Mouse (Mus musculus) megakaryocyte progenitor cell, adult 5-6 weeks (primary cell): ENCODE measurements around the gene Sox8. TPM values are rescaled to one million over a fixed set of nuclear protein-coding genes. Genes with fewer than 3 reads are reported as not detected.

Experiments used
- ATAC-seq: replicated peaks from 2 replicates; pipeline ENCODE4 v1.8.0; 2016; ENCODE audit warnings: mild to moderate bottlenecking, moderate TSS enrichment, inconsistent platforms; ENCODE audit not compliant: poor library complexity
- total RNA-seq, 2 experiments: library from RNA; stranded (forward) in 1 of 2; stranded (reverse) in 1 of 2; fragments of 157-497, 149-512 nt in 1 of 2; fragments of 200-1000 nt in 1 of 2; gene quantifications; 2 replicates each; pipeline versions ENCODE4 v1.2.3 to v1.2.4; 2015 to 2017

The Sox8 gene
- total RNA-seq, 2 experiments from 2014 or later: not detected

DNA sequence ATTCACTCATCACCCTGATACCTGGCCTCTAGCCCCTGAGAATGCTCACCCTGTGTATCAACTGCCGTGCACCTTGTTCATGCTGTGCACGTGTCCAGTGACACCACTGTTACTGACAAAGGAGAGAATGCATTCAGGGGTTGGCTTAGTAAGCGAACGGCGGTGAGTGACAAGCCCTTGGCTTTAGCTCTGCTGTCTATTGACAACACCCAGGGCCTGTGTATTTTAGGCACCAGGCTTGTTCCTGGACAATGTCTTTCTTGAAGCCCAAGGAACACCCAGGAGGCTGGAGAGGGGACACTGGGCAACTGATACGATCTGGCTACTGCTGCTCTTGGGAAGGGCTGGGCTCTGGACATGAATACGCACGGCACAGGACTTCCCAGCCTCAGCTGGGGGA lies 11.6 kb upstream of the Sox8 start:
- ATAC-seq: no peak

DNA sequence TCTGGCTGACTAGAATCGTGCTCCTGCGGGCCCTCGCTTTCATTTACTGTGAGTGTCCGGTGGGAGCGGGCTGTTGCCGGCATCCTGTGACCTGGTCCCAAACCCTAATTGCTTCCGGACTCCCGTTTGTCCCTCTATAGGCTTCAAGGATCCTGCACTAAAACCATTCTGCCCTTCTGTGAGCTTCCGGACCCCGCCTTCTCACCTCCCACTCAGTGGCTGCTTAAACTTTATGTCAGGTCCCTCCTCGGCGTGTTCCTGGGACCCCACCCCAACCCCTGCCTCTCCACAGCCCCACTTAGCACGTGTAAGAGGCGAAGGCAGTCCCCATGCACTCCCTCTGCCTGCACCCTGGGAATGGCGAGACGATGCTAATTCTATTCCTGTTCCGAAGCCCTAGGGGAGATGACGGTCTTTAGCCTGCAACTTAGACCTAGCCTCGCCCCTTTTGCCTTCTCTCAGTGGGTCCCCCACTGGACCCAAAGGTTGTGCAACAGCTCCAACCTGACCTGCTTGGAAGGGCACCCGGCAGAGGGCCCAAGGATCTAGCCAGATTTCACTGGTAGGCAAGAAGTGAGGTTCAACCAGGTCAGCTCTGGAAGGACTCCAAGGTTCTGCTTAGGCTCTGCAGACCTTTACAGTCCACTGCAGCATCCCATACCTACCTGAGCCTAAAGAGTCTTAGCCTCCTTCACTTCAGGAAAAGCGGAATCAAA lies 9.0 kb upstream of the Sox8 start:
- ATAC-seq: peak; percentile 5

DNA sequence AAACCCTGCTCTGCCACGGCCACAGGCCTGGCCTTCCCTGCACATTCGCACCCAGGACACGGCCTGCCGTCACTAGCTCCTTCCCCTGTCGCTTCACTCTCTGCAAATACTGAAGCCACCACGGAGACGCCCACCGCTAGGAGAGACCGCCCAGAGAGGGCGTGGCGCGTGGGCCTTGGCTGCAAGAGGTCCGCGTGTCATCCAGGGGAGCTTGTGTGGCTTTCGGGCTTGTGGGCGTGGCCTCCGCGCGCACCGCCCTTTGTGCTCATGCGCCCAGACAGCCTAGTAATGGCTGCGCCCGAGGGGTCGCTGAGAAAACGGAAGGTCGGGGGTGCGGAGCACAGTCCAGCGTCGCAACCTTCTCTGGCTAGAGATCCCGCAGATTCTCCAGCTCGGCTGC lies 8.4 kb upstream of the Sox8 start, which contains the start of gene Lmf1:
Lmf1 (plus strand) TSS at position 166 of the 400 bp plus-strand sequence.
- peak; percentile 99 for ATAC-seq

DNA sequence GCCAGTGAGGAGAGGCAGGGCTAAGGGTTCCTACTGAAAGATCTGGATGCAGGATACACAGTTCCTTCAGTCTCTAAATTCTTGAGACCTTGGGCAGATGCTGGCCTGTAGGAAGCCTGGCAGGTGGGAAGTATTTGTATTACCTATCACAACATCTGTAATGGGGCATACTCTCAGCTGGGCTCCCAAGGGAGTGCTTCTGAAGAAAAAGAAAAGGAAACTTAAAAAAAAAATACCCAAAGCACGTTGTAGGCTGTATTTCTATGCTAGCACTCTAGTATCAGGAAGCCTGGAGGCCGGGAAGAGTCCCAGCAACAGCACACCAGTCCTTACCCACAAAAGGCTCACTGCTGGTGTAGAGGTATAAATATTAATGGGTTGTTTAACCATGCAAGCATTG lies 7.2 kb upstream of the Sox8 start:
- ATAC-seq: no peak

DNA sequence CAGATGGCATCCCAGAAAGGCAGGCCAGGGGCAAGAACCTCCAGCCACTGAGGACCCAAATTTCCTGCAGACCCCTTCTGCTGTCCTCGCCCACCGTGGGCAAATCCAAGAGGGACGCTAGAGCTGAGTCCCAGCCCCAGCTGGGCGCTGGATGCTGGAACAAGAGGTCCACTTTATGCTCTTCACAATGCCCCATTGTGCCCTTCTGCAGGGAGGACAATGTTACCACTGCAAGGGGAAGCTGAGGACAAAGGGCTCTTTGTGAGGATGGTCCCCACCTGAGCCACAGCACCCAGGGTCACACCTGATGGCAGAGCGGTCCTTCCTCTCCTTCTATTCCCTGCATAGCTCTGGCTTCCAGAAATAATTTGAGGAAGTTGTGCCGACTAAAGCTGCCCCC lies 6.8 kb upstream of the Sox8 start:
- ATAC-seq: no peak

DNA sequence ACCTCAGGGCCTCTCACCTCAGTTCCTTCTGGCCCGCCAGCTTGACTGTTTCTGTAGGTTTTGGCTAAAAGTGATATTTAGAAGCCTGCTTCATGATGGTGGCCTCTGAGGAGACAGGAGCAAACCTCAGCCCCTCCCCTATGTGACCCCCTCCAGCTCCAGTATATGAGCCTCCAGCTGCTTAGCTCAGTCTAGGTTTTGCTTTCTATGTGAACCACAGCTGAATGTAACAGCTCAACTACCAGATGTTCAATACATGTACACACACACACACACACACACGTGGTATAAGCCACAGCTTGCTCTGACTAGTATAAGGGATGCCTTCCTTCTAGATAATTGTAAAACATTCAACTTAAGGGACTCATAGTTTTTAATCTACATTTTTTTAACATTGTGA lies 5.5 kb upstream of the Sox8 start:
- no peak for ATAC-seq

DNA sequence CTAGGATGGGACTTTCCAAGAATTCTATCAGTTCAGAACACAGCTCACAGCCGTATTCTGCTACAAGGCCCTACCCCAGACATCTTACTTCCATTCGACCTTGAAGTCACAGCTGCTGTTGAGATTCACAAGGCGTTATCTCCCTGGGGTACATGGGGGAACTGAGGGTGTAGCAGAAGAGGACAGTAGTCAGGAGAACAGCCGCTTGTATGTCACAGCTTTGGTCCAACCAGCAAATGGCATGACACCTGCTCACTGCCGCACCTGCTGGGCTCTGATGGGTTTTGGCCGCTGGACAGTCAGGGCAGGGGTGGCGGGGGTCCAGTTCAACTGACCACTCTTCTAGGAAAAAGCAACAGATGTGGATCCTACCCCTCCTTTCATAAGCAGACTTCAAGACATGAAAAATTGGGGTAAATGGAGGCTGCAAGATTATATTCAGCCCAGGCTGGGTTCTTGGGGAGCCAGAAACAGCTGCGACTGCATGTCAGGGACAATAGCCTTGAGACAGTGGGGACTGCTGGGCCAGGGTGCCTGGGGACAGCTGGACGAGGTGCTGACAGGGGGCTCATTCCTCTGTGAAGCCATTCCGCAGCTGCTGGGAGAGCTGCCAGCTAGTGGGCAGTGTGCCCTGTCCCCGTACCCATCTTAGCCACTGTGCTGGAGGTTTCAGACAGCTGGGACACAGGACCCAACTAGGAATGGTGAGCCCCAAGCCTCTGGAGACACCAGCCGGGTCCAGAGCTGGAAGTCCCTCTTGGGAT lies 4.9 kb upstream of the Sox8 start:
- no peak for ATAC-seq

DNA sequence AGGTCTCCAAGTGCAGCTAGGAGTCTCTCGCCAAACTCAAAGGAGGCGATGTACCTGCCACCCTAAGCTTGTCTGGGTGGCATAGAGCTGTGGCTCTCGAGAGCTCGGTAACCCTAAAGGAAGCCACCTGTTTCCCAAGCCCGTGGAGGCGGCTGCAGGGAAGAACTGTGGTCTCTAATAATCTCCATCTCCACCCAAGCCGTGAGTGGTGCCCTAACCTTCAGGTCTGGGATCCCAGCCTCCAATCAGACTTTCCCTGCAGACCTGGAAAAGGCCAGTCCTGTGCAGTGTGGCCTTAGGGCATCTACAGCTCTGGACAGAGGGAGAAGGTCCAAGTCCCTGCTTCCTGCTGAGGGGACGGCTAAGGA lies 951 bp upstream of the Sox8 start:
- no peak for ATAC-seq

DNA sequence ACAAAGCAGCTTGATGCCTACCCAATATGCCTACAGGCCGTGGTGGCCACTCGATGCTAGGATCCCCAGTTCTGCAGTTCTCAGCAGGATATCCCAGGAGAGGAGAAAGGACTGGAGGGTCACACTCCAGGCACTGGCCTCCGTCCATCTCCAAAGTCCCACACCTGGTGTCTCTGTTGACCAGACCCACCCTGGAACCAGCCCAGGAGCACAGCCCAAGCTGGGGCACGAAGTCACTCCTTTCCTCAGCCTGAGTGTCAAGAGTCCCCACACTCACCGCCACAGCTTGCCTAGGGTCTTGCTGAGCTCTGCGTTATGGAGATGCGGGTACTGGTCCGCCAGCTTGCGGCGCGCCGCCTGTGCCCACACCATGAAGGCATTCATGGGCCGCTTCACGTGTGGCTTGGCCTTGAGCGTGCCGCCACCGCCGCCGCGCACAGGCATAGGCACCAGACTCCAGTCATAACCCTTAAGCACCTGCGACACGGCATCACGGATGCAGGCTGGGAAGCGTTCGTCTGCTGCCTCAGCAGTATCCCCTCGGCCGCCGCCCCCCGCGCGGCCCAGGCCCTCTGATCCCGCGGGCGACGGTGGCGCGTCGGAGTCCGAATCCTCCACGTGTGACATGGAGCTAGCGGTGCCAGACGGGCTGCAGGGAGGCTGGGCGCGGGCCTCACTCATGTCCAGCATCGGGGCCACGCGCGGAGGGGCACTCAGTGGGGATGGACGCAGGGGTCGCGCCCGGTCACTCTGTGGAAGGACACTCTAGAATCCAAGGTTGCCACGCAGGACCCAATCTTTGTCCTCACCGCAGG lies 446 bp downstream of the Sox8 start:
- ATAC-seq: no peak

DNA sequence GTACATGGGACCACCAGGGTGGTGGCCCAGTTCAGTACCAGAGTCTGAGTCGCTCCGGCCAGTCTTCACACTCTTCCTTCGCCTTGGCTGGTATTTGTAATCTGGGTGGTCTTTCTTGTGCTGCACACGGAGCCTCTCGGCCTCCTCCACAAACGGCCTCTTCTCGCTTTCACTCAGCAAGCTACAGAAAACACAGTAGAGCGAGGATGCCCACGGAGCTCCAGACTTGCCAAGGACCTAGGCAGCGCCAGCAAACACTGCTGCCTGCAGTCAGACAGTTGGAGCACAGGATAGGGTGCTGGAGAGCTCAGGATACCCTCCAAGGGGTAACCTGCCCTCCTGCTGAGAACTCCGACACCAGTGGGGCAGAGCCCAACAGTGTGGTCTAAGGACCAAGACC lies 1.6 kb downstream of the Sox8 start:
- no peak for ATAC-seq

DNA sequence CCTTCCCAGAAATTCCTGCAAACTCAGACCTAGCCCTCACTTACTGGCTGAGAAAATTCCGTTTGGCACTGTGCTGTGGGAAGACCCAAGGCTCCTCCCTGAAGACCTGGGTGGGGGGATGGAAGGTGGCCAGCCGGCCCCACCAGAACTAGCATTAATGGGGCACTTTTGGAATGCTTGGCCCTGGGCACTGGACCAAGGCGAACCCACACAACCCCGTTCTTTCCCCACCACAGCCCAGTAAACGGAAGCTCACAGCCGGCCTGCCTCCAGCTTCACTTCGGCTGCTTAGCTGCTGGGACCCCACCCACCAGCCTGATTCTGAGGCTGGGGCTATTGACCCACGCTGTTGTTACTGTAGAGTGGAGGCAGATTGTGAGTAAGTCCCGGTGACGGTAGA lies 2.3 kb downstream of the Sox8 start:
- no peak for ATAC-seq

DNA sequence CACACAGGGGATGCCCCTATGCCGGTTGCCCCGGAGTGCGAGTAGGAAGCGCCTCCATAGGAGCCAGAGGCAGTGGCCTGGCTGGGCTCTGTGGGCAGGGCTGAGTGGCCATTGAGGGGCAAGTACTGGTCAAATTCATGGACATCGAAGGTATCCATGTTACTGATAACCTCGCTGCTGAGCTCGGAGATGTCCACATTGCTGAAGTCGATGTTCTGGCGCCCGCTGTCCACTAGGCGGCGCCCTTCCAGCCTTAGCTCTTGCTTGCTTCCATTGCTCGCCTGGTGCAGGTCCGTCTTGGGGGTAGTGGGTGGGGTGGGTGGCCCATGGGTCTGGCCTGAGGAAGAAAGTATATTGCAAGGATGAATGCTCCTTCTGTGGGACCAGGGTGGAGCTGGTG lies 2.7 kb downstream of the Sox8 start:
- ATAC-seq: peak; percentile 69

DNA sequence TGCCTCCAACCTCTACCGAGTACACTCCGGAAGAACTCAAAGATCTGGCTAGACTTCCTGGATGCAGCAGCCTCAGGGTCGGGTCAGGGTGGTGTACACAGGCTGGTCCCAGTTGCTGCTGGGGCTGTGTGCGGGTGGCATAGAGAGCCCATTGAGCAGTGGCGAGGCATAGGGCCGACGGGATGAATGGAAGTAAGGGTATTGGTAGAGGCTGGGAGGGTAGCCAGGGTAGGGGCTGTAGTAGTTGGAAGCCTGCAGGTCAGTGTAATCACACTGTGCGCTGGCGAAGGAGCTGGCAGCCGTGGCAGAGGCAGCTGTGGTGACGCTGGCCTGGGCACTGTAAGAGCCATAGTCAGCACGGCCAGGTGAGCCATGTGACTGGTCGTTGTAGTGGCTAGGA lies 3.2 kb downstream of the Sox8 start:
- no peak for ATAC-seq

DNA sequence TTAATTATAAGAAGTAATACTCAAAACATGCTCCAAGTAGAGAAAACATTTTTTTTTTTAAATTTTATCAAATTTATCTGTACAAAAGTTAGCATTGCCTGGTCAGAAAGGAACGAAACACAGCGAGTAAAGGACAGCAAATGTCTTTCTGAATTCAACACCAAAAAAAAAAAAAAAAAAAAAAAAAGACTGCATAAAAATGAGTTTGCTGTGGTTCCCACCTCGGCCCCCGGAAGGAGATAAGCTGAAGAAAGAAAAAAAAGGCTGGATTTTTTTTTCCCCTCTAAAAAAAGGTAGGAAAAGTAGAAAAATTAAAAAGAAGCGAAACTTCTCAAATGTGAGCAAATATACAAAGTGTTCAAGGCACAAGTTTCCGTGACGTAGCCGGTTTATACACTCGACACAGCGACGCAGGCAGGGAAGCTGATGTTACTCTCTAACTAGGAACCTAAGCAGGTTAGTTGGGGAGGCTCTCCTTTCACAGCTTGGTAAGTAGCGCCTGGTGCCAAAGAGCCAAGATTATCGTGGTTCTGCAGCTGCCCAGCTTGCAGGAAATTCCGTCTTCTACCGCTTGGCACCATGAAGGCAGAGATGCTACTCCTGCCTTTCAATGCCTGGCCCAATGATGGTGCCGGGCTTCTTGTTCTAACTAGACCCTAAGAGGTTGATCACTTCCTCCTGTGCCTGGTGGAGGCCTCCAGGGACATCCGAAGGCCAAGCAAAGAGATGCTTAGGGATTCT lies 4.5 kb downstream of the Sox8 start:
- no peak for ATAC-seq

DNA sequence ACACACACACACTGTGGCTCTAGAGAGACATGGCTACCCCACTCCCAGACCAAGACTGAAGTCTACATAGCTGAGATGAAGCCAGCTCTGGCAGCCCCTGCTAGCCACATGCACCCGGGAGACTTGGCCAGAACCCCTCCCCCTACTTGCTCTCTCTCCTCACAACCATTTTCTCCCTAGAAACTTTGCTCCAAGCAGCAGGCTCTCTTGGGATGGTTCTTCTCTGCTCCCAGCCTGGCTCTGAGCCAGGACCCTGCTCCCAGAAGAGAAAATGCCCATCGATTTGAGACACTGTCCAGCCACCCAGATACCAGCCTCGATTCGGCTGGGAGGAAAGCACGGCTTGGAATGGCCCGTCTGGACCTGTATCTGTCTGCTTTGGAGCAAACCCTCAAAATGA lies 5.2 kb downstream of the Sox8 start:
- no peak for ATAC-seq

DNA sequence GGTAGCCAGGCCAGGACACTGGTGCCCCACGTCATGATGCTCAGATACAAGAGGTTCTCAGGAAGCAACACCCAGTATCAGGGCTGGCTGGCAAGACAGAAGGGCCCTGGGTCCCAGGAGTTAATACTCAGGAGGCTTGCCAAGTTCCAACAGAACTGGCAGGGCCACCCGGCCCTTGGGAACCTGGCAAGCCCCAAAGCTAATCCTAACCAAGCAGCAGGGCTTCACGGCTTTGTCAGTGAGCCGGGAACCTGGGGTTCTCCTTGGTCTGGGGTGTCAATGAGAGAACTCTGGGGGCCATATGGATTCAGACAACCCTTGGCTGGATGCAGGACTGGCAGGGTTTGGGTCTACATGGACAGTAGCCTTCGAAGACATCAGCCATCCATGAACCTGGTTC lies 6.0 kb downstream of the Sox8 start:
- no peak for ATAC-seq

DNA sequence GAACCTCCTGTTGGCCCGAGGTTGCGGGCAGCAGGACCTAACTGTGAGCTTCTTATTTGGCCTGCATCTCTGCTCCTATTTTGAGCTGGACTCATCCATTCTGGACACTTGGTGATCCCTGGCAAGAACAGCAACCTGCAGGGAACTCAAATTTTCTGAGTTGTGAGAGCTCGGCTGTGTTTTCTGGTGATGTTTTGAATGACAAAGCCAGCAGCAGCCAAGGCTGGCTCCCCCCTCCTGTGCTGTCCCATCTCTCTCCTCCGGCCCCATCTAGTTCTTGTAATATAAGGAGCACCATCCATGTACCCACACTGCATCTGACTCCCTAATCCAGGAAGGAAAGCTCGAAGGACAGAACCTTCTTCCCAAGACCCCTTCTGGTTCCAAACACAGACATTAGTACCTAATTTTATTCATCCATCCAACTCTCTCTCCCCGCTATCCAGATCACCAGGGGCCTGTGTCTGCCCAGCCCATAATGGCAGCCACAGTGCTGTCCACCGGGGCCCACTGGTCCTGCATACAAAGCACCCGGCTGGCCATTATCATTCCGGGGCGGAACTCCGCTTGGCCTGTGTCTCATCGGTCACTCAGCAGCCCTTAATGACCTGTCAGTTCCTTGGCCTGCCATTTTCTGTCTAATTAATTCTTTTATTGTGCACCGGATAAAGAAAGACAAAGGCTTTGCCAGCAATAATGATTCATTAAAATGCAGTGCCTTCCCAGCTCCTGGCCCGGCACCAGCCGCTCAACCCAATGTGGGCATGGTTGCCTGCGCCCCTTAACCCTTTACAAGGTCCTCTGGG lies 9.1 kb downstream of the Sox8 start:
- ATAC-seq: no peak

DNA sequence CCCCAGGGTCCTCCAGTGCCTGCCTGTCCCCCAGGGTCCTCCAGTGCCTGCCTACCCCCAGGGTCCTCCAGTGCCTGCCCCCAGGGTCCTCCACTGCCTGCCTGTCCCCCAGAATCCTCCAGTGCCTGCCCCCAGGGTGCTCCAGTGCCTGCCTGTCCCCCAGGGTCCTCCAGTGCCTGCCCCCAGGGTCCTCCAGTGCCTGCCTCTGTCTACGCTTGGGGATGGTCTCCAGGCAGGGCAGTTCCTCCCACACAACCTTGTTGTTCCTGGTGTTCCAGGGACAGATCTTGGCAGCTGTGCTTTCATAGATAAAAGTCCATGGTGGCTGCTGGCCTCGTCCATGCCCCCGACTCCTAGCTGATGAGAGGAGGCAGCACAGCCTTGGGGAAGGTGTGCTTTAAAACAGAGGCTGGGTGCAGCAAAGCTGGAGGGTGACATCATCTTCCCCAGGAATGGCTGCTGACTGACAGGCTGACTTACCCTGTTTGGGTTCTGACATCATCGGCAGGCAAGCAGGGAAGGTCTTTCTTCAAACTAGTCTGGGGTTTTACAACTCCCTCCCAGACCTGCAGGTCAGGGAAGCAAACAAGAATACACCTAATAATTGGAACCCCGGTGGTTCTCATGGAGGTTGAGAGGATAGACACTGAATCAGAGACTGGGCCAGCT lies 9.8 kb downstream of the Sox8 start:
- ATAC-seq: no peak

DNA sequence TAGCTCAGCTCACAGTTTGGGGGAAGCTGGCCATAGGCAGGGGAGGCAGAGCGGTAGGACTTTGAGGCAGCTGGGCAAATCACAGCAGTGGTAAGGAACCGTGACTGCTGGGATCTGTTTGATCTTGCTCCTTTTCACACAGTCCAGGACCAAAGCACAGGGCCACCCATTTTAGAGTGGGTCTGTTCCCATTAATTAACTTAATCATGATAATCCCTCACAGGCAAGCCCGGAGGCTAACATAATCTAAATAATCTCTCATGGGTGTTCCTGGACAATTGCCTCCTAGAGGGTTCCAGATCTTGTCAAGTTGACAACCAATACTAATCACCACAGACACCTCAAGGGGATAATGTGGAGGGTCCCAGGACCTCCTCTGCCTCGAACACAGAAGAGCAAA lies 10.9 kb downstream of the Sox8 start:
- no peak for ATAC-seq
